Mouse (Mus musculus) stomach, embryonic 15.5 days (tissue): ENCODE results near the gene Nt5dc2. TPM values are rescaled to one million over a fixed set of nuclear protein-coding genes. Genes with fewer than 3 reads are reported as not detected.

Experiments
- ATAC-seq: fragments of 200-750 bp; cut with Nextera tagmentation; 2 replicates; pipeline ENCODE4 v1.8.0; 2017; ENCODE audit warnings: low read depth, moderate number of reproducible peaks, moderate TSS enrichment; ENCODE audit not compliant: insufficient read depth, low FRiP score
- H3K27ac ChIP-seq: fragments of 300-500 bp; sonication (generic); 2 replicates; pipeline ENCODE4 v1.5.1; 2015; ENCODE audit warnings: mild to moderate bottlenecking, inconsistent platforms
- H3K27me3 ChIP-seq: fragments of 300-500 bp; sonication (generic); replicated peaks from 2 replicates; pipeline ENCODE4 v1.6.1; 2015; ENCODE audit warnings: inconsistent platforms
- H3K36me3 ChIP-seq: fragments of 300-500 bp; sonication (generic); 2 replicates; pipeline ENCODE4 v1.6.1; 2015; ENCODE audit warnings: inconsistent platforms
- H3K4me1 ChIP-seq: fragments of 300-500 bp; sonication (generic); 2 replicates; pipeline ENCODE4 v1.6.1; 2015; ENCODE audit warnings: inconsistent platforms
- H3K4me2 ChIP-seq: fragments of 300-500 bp; sonication (generic); 2 replicates; pipeline ENCODE4 v1.6.1; 2015; ENCODE audit warnings: mild to moderate bottlenecking, inconsistent platforms
- H3K4me3 ChIP-seq: fragments of 300-500 bp; sonication (generic); replicated peaks from 2 replicates; pipeline ENCODE4 v1.5.1; 2015; ENCODE audit warnings: inconsistent platforms
- H3K9ac ChIP-seq: fragments of 300-500 bp; sonication (generic); 2 replicates; pipeline ENCODE4 v1.6.1; 2015; ENCODE audit warnings: inconsistent platforms
- H3K9me3 ChIP-seq: fragments of 300-500 bp; sonication (generic); 2 replicates; pipeline ENCODE4 v1.6.1; 2016; ENCODE audit warnings: inconsistent platforms
- WGBS: fragments of 180-500 bp; shearing (Covaris S2); methylation state at CpG from one replicate; pipeline ENCODE4 v1.1.7; 2015; 5-methylcytosine and 5-hydroxymethylcytosine counted together
- polyA plus RNA-seq: library from polyadenylated mRNA; unstranded; fragments of >200 nt; fragmentation: Nextera tagmentation; extraction: Ambion mirVana; gene quantifications from 2 replicates; pipeline ENCODE4 v1.2.1, GENCODE M21; 2015

Nt5dc2 gene
- polyA plus RNA-seq, 1 experiment from 2014 or later: 372 TPM

GRCm38 (mm10) chr14:31135495-31136410 lies 4.9 kb downstream of the Nt5dc2 start:
- Histone ChIP-seq H3K4me1 (peaks cover 32% of the 10 kb centered on the region), H3K9me3 (no peaks in the 10 kb centered on the region), H3K9ac (no peak overlapping the region), H3K27me3 (no peaks in the 10 kb centered on the region), H3K27ac (no peak overlapping the region), H3K4me2 (no peak overlapping the region), H3K4me3 (no peak overlapping the region), H3K36me3 (peaks cover 57% of the 10 kb centered on the region)
- 92% methylated on average over 34 of the region's 34 CpGs for WGBS
- ATAC-seq: no peak

- H3K36me3 ChIP-seq: peaks cover 64% of the 10 kb centered on the region
- H3K27ac ChIP-seq: no peak overlapping the region
- WGBS: 86% methylated on average over 26 of the region's 26 CpGs
- no peaks in the 10 kb centered on the region for H3K9me3 ChIP-seq
- no peak overlapping the region for H3K4me2 ChIP-seq
- no peak for ATAC-seq
- H3K4me1 ChIP-seq: peaks cover 32% of the 10 kb centered on the region
- no peaks in the 10 kb centered on the region for H3K27me3 ChIP-seq
- no peak overlapping the region for H3K4me3 ChIP-seq
- H3K9ac ChIP-seq: no peak overlapping the region
Observed at GRCm38 (mm10) chr14:31136411-31137280, 5.8 kb downstream of the Nt5dc2 start.

- Histone ChIP-seq H3K9ac (no peak overlapping the region), H3K4me2 (no peak overlapping the region), H3K36me3 (peaks cover 70% of the 10 kb centered on the region), H3K4me3 (no peak overlapping the region), H3K4me1 (peaks cover 27% of the 10 kb centered on the region), H3K27ac (no peak overlapping the region), H3K9me3 (no peaks in the 10 kb centered on the region), H3K27me3 (no peaks in the 10 kb centered on the region)
- WGBS: 76% methylated on average over 10 of the region's 10 CpGs
- no peak for ATAC-seq
Observed at GRCm38 (mm10) chr14:31137281-31137595, 6.4 kb downstream of the Nt5dc2 start.

GRCm38 (mm10) chr14:31137791-31138190 lies 6.9 kb downstream of the Nt5dc2 start:
- H3K27me3 ChIP-seq: no peaks in the 10 kb centered on the region
- H3K4me3 ChIP-seq: no peak overlapping the region
- ATAC-seq: no peak
- H3K27ac ChIP-seq: no peak overlapping the region
- WGBS: 64% methylated on average over 11 of the region's 11 CpGs
- H3K36me3 ChIP-seq: peaks cover 72% of the 10 kb centered on the region
- H3K4me1 ChIP-seq: peaks cover 21% of the 10 kb centered on the region
- no peak overlapping the region for H3K9ac ChIP-seq
- H3K4me2 ChIP-seq: no peak overlapping the region
- no peaks in the 10 kb centered on the region for H3K9me3 ChIP-seq

- Histone ChIP-seq H3K27me3 (no peaks in the 10 kb centered on the region), H3K4me3 (no peak overlapping the region), H3K36me3 (peaks cover 72% of the 10 kb centered on the region)
Observed at GRCm38 (mm10) chr14:31138219-31138896, 7.5 kb downstream of the Nt5dc2 start.

GRCm38 (mm10) chr14:31138897-31139429 lies 8.1 kb downstream of the Nt5dc2 start:
- H3K4me2 ChIP-seq: no peak overlapping the region
- H3K4me3 ChIP-seq: no peak overlapping the region
- peaks cover 72% of the 10 kb centered on the region for H3K36me3 ChIP-seq
- H3K27ac ChIP-seq: no peak overlapping the region
- H3K27me3 ChIP-seq: no peaks in the 10 kb centered on the region
- ATAC-seq: no peak
- H3K9me3 ChIP-seq: no peaks in the 10 kb centered on the region
- peaks cover 10% of the 10 kb centered on the region for H3K4me1 ChIP-seq
- no peak overlapping the region for H3K9ac ChIP-seq
- WGBS: 85% methylated on average over 9 of the region's 9 CpGs

More at GRCm38 (mm10) chr14:31138219-31138896, 7.5 kb downstream of the Nt5dc2 start:
- H3K4me2 ChIP-seq: no peak overlapping the region
- H3K27ac ChIP-seq: no peak overlapping the region
- no peak for ATAC-seq
- H3K9me3 ChIP-seq: no peaks in the 10 kb centered on the region
- H3K9ac ChIP-seq: no peak overlapping the region
- H3K4me1 ChIP-seq: peaks cover 16% of the 10 kb centered on the region
- 81% methylated on average over 27 of the region's 35 CpGs for WGBS

- Histone ChIP-seq H3K27ac (no peak overlapping the region), H3K9ac (no peak overlapping the region), H3K4me1 (peaks cover 3% of the 10 kb centered on the region; the same call in 1 of the 2 replicates), H3K36me3 (peaks cover 67% of the 10 kb centered on the region), H3K4me2 (no peak overlapping the region), H3K9me3 (no peaks in the 10 kb centered on the region), H3K4me3 (no peak overlapping the region), H3K27me3 (no peaks in the 10 kb centered on the region)
- no peak for ATAC-seq
- 87% methylated on average over 12 of the region's 12 CpGs for WGBS
Observed at GRCm38 (mm10) chr14:31139666-31140065, 8.8 kb downstream of the Nt5dc2 start.

- WGBS: 84% methylated on average over 15 of the region's 15 CpGs
- Histone ChIP-seq H3K4me1 (no peaks in the 10 kb centered on the region), H3K4me2 (no peak overlapping the region), H3K9me3 (no peaks in the 10 kb centered on the region), H3K27me3 (no peaks in the 10 kb centered on the region), H3K4me3 (no peak overlapping the region), H3K9ac (no peak overlapping the region), H3K27ac (no peak overlapping the region), H3K36me3 (peaks cover 63% of the 10 kb centered on the region)
- no peak for ATAC-seq
Observed at GRCm38 (mm10) chr14:31140141-31140540, 9.3 kb downstream of the Nt5dc2 start.

- WGBS: 92% methylated on average over 14 of the region's 14 CpGs
- Histone ChIP-seq H3K4me3 (no peak overlapping the region), H3K4me2 (no peak overlapping the region), H3K4me1 (no peaks in the 10 kb centered on the region), H3K27ac (no peak overlapping the region), H3K9ac (no peak overlapping the region), H3K9me3 (no peaks in the 10 kb centered on the region), H3K27me3 (no peaks in the 10 kb centered on the region), H3K36me3 (peaks cover 54% of the 10 kb centered on the region)
- no peak for ATAC-seq
Observed at GRCm38 (mm10) chr14:31141011-31141410, 10.2 kb downstream of the Nt5dc2 start.

- Histone ChIP-seq H3K4me2 (no peak overlapping the region), H3K36me3 (peaks cover 14% of the 10 kb centered on the region), H3K4me1 (no peaks in the 10 kb centered on the region), H3K9me3 (no peaks in the 10 kb centered on the region), H3K27me3 (no peaks in the 10 kb centered on the region), H3K4me3 (no peak overlapping the region), H3K27ac (no peak overlapping the region), H3K9ac (no peak overlapping the region; the same call in 1 of the 2 replicates)
- ATAC-seq: no peak
- WGBS: 88% methylated on average over 11 of the region's 11 CpGs
Observed at GRCm38 (mm10) chr14:31145694-31146093, 14.8 kb downstream of the Nt5dc2 start.
